Mouse (Mus musculus) small intestine, adult 2 months (tissue): Measurements from ENCODE around the gene Cacnb3.

Source experiments
- CTCF ChIP-seq: fragments of 200-500 bp; IDR thresholded peaks from 2 replicates; pipeline ENCODE4 v1.5.1; 2012; ENCODE audit warnings: low read depth, mild to moderate bottlenecking, control low read depth, inconsistent platforms, low read length, moderate library complexity, mixed read lengths; ENCODE audit not compliant: insufficient replicate concordance, insufficient read length; ENCODE audit errors: extremely low read depth
- POLR2A ChIP-seq: fragments of 200-500 bp; IDR thresholded peaks from 2 replicates; pipeline ENCODE4 v1.6.1; 2012; ENCODE audit warnings: low read depth, mild to moderate bottlenecking, control low read depth, inconsistent platforms, low read length, moderate library complexity

GRCm38 (mm10) chr15:98585421-98585820 lies 45.2 kb upstream of the Cacnb3 start:
- TF ChIP-seq CTCF, result no peak
- TF ChIP-seq POLR2A, result no peak
